Mouse (Mus musculus): ENCODE results near the gene Thrb. TPM values are rescaled to one million over a fixed set of nuclear protein-coding genes. Genes with fewer than 3 reads are reported as not detected.
"Not testable (repeated sequence)": the region's sequence is repeated elsewhere in the genome, so short reads cannot be mapped to it uniquely, and the experiment has no call there.

The Thrb gene
- polyA plus RNA-seq, 1 experiment from 2014 or later, result 1.8 TPM

GRCm38 (mm10) chr14:17933475-17933874, 273.4 kb downstream of the Thrb start:
- ATAC-seq (ENCODE audit: low FRiP score, low TSS enrichment), result no peak
- H3K27ac ChIP-seq (replicated peaks; ENCODE audit: low read depth, low read length), result no peak overlapping the region
- WGBS, result 83% methylated on average over 2 of the region's 2 CpGs

GRCm38 (mm10) chr14:17934779-17935178, 274.7 kb downstream of the Thrb start:
- not testable (repeated sequence) for H3K4me1 ChIP-seq (ENCODE audit: control insufficient read depth, insufficient read depth, low read length); H3K4me2 ChIP-seq (ENCODE audit: low read length); H3K27me3 ChIP-seq (ENCODE audit: control insufficient read depth, insufficient read depth, low read length); ATAC-seq (ENCODE audit: low FRiP score, low TSS enrichment); H3K27ac ChIP-seq (replicated peaks; ENCODE audit: low read depth, low read length); H3K4me3 ChIP-seq (replicated peaks; ENCODE audit: low read depth, low read length); H3K36me3 ChIP-seq (ENCODE audit: control insufficient read depth, insufficient read depth, low read length); DNase-seq; H3K9ac ChIP-seq (replicated peaks; ENCODE audit: low read length); H3K9me3 ChIP-seq (ENCODE audit: control insufficient read depth, low read length)
- 92% methylated on average over 4 of the region's 4 CpGs for WGBS

More at GRCm38 (mm10) chr14:17933475-17933874, 273.4 kb downstream of the Thrb start:
- no peak overlapping the region for H3K4me3 ChIP-seq (replicated peaks; ENCODE audit: low read depth, low read length)
- no peaks in the 10 kb centered on the region for H3K9me3 ChIP-seq (ENCODE audit: control insufficient read depth, low read length)
- no peak for DNase-seq
- H3K36me3 ChIP-seq (ENCODE audit: control insufficient read depth, insufficient read depth, low read length), result no peaks in the 10 kb centered on the region
- H3K4me1 ChIP-seq (ENCODE audit: control insufficient read depth, insufficient read depth, low read length), result no peaks in the 10 kb centered on the region
- no peaks in the 10 kb centered on the region for H3K27me3 ChIP-seq (ENCODE audit: control insufficient read depth, insufficient read depth, low read length)
- no peak overlapping the region for H3K9ac ChIP-seq (replicated peaks; ENCODE audit: low read length)
- no peak overlapping the region for H3K4me2 ChIP-seq (ENCODE audit: low read length)

- ATAC-seq (ENCODE audit: low FRiP score, low TSS enrichment) (no peak), DNase-seq (no peak)
- H3K4me3 ChIP-seq (replicated peaks; ENCODE audit: low read depth, low read length), result no peak overlapping the region
- H3K9me3 ChIP-seq (ENCODE audit: control insufficient read depth, low read length), result no peaks in the 10 kb centered on the region
- H3K4me1 ChIP-seq (ENCODE audit: control insufficient read depth, insufficient read depth, low read length), result no peaks in the 10 kb centered on the region
- H3K9ac ChIP-seq (replicated peaks; ENCODE audit: low read length), result no peak overlapping the region
- no peaks in the 10 kb centered on the region for H3K36me3 ChIP-seq (ENCODE audit: control insufficient read depth, insufficient read depth, low read length)
- H3K27ac ChIP-seq (replicated peaks; ENCODE audit: low read depth, low read length), result no peak overlapping the region
- no peaks in the 10 kb centered on the region for H3K27me3 ChIP-seq (ENCODE audit: control insufficient read depth, insufficient read depth, low read length)
- no peak overlapping the region for H3K4me2 ChIP-seq (ENCODE audit: low read length)
- 91% methylated on average over 2 of the region's 2 CpGs for WGBS
Observed at GRCm38 (mm10) chr14:17954038-17954437, 294.0 kb downstream of the Thrb start.

GRCm38 (mm10) chr14:17959901-17960300, 299.8 kb downstream of the Thrb start:
- no peaks in the 10 kb centered on the region for H3K4me1 ChIP-seq (ENCODE audit: control insufficient read depth, insufficient read depth, low read length)
- H3K9ac ChIP-seq (replicated peaks; ENCODE audit: low read length), result no peak overlapping the region
- DNase-seq, result no peak
- WGBS, result 39% methylated on average over 2 of the region's 2 CpGs
- H3K36me3 ChIP-seq (ENCODE audit: control insufficient read depth, insufficient read depth, low read length), result no peaks in the 10 kb centered on the region
- no peak overlapping the region for H3K4me3 ChIP-seq (replicated peaks; ENCODE audit: low read depth, low read length)
- H3K9me3 ChIP-seq (ENCODE audit: control insufficient read depth, low read length), result no peaks in the 10 kb centered on the region
- no peak overlapping the region for H3K4me2 ChIP-seq (ENCODE audit: low read length)
- no peaks in the 10 kb centered on the region for H3K27me3 ChIP-seq (ENCODE audit: control insufficient read depth, insufficient read depth, low read length)
- no peak for ATAC-seq (ENCODE audit: low FRiP score, low TSS enrichment)
- no peak overlapping the region for H3K27ac ChIP-seq (replicated peaks; ENCODE audit: low read depth, low read length)

- WGBS, result 35% methylated on average over 5 of the region's 5 CpGs
- no peaks in the 10 kb centered on the region for H3K4me1 ChIP-seq (ENCODE audit: control insufficient read depth, insufficient read depth, low read length)
- no peak overlapping the region for H3K9ac ChIP-seq (replicated peaks; ENCODE audit: low read length)
- H3K4me3 ChIP-seq (replicated peaks; ENCODE audit: low read depth, low read length), result no peak overlapping the region
- peak; percentile 80 for DNase-seq
- no peaks in the 10 kb centered on the region for H3K9me3 ChIP-seq (ENCODE audit: control insufficient read depth, low read length)
- H3K36me3 ChIP-seq (ENCODE audit: control insufficient read depth, insufficient read depth, low read length), result no peaks in the 10 kb centered on the region
- no peak overlapping the region for H3K27ac ChIP-seq (replicated peaks; ENCODE audit: low read depth, low read length)
- no peaks in the 10 kb centered on the region for H3K27me3 ChIP-seq (ENCODE audit: control insufficient read depth, insufficient read depth, low read length)
- H3K4me2 ChIP-seq (ENCODE audit: low read length), result no peak overlapping the region
- ATAC-seq (ENCODE audit: low FRiP score, low TSS enrichment), result peak; percentile 80
Observed at GRCm38 (mm10) chr14:17967117-17967726, 307.2 kb downstream of the Thrb start.

GRCm38 (mm10) chr14:17972132-17972531, 312.1 kb downstream of the Thrb start:
- H3K4me3 ChIP-seq (replicated peaks; ENCODE audit: low read depth, low read length), result no peak overlapping the region
- no peaks in the 10 kb centered on the region for H3K27me3 ChIP-seq (ENCODE audit: control insufficient read depth, insufficient read depth, low read length)
- DNase-seq, result no peak
- no peaks in the 10 kb centered on the region for H3K36me3 ChIP-seq (ENCODE audit: control insufficient read depth, insufficient read depth, low read length)
- 54% methylated on average over 4 of the region's 4 CpGs for WGBS
- H3K9ac ChIP-seq (replicated peaks; ENCODE audit: low read length), result no peak overlapping the region
- H3K9me3 ChIP-seq (ENCODE audit: control insufficient read depth, low read length), result no peaks in the 10 kb centered on the region
- no peak overlapping the region for H3K27ac ChIP-seq (replicated peaks; ENCODE audit: low read depth, low read length)
- H3K4me2 ChIP-seq (ENCODE audit: low read length), result no peak overlapping the region
- H3K4me1 ChIP-seq (ENCODE audit: control insufficient read depth, insufficient read depth, low read length), result no peaks in the 10 kb centered on the region
- no peak for ATAC-seq (ENCODE audit: low FRiP score, low TSS enrichment)

- H3K27ac ChIP-seq (replicated peaks; ENCODE audit: low read depth, low read length), result no peak overlapping the region
- no peaks in the 10 kb centered on the region for H3K36me3 ChIP-seq (ENCODE audit: control insufficient read depth, insufficient read depth, low read length)
- H3K9me3 ChIP-seq (ENCODE audit: control insufficient read depth, low read length), result no peaks in the 10 kb centered on the region
- no peaks in the 10 kb centered on the region for H3K27me3 ChIP-seq (ENCODE audit: control insufficient read depth, insufficient read depth, low read length)
- DNase-seq, result no peak
- no peak overlapping the region for H3K9ac ChIP-seq (replicated peaks; ENCODE audit: low read length)
- no peak overlapping the region for H3K4me3 ChIP-seq (replicated peaks; ENCODE audit: low read depth, low read length)
- WGBS, result 72% methylated on average over 6 of the region's 6 CpGs
- peak; percentile 64; the same call in 1 of the 2 replicates for ATAC-seq (ENCODE audit: low FRiP score, low TSS enrichment)
- no peaks in the 10 kb centered on the region for H3K4me1 ChIP-seq (ENCODE audit: control insufficient read depth, insufficient read depth, low read length)
- H3K4me2 ChIP-seq (ENCODE audit: low read length), result no peak overlapping the region
Observed at GRCm38 (mm10) chr14:17972665-17973064, 312.6 kb downstream of the Thrb start.

- Histone ChIP-seq H3K27me3 (ENCODE audit: control insufficient read depth, insufficient read depth, low read length) (no peaks in the 10 kb centered on the region), H3K27ac (replicated peaks; ENCODE audit: low read depth, low read length) (no peak overlapping the region), H3K4me2 (ENCODE audit: low read length) (no peak overlapping the region), H3K9me3 (ENCODE audit: control insufficient read depth, low read length) (no peaks in the 10 kb centered on the region), H3K4me3 (replicated peaks; ENCODE audit: low read depth, low read length) (no peak overlapping the region), H3K4me1 (ENCODE audit: control insufficient read depth, insufficient read depth, low read length) (no peaks in the 10 kb centered on the region), H3K36me3 (ENCODE audit: control insufficient read depth, insufficient read depth, low read length) (no peaks in the 10 kb centered on the region), H3K9ac (replicated peaks; ENCODE audit: low read length) (no peak overlapping the region)
- WGBS, result 78% methylated on average over 1 of the region's 1 CpGs
- DNase-seq, result no peak
- ATAC-seq (ENCODE audit: low FRiP score, low TSS enrichment), result no peak
Observed at GRCm38 (mm10) chr14:17975786-17976185, 315.7 kb downstream of the Thrb start.

GRCm38 (mm10) chr14:17978259-17978658, 318.2 kb downstream of the Thrb start:
- no peak for ATAC-seq (ENCODE audit: low FRiP score, low TSS enrichment)
- DNase-seq, result no peak

More at GRCm38 (mm10) chr14:17978259-17978658, 318.2 kb downstream of the Thrb start:
- Histone ChIP-seq H3K9me3 (ENCODE audit: control insufficient read depth, low read length) (no peaks in the 10 kb centered on the region), H3K36me3 (ENCODE audit: control insufficient read depth, insufficient read depth, low read length) (no peaks in the 10 kb centered on the region), H3K27me3 (ENCODE audit: control insufficient read depth, insufficient read depth, low read length) (no peaks in the 10 kb centered on the region), H3K4me2 (ENCODE audit: low read length) (no peak overlapping the region), H3K9ac (replicated peaks; ENCODE audit: low read length) (no peak overlapping the region), H3K27ac (replicated peaks; ENCODE audit: low read depth, low read length) (no peak overlapping the region), H3K4me1 (ENCODE audit: control insufficient read depth, insufficient read depth, low read length) (no peaks in the 10 kb centered on the region), H3K4me3 (replicated peaks; ENCODE audit: low read depth, low read length) (no peak overlapping the region)
